Comparison of ENCODE assay signal across 8 mouse cellular contexts in genomic region chr6:126164781-126165180, GRCm38 (mm10). TPM values are rescaled to one million over a fixed set of nuclear protein-coding genes. Genes with fewer than 3 reads are reported as not detected.
DNase-seq lines count a peak whose midpoint lies in the region; ATAC-seq and TF ChIP-seq lines count a peak whose summit lies in the region.

No protein-coding gene starts in this region.

- peak; percentile 78 for DNase-seq in hindbrain, embryonic 10.5 days (ENCODE audit: low spot score)
- no peak for DNase-seq in liver, adult 2 months (ENCODE audit: extremely low read depth, low read depth, low spot score)
- peak; percentile 39 for DNase-seq in stomach, postnatal 0 days (ENCODE audit: low spot score)
- DNase-seq in spleen, postnatal 14 days (ENCODE audit: low spot score in 2 of 2): no peak
- DNase-seq in frontal cortex, postnatal 10 days (ENCODE audit: low spot score in 2 of 2): no peak

- peak overlapping the region; percentile 81 for H3K4me3 ChIP-seq in megakaryocyte, embryonic 14.5 days (replicated peaks)
- H3K4me3 ChIP-seq in embryonic fibroblast, embryonic 13.5 days (ENCODE audit: insufficient read depth, low read length): peak overlapping the region; percentile 34
- H3K4me3 ChIP-seq in hindbrain, embryonic 10.5 days: peak overlapping the region; percentile 57
- peak overlapping the region; percentile 53 for H3K4me3 ChIP-seq in liver, adult 2 months (ENCODE audit: insufficient read depth, low read depth, low read length)
- H3K4me3 ChIP-seq in stomach, postnatal 0 days (ENCODE audit: low read depth, low read length): peak overlapping the region; percentile 46

- peaks cover 11% of the 10 kb centered on the region; the same call in 1 of the 2 replicates for H3K4me1 ChIP-seq in megakaryocyte, embryonic 14.5 days
- H3K4me1 ChIP-seq in embryonic fibroblast, embryonic 13.5 days (ENCODE audit: control insufficient read depth, insufficient read depth, low read length): no peaks in the 10 kb centered on the region; the same call in 1 of the 2 replicates
- H3K4me1 ChIP-seq in hindbrain, embryonic 10.5 days (replicated peaks): peaks cover 61% of the 10 kb centered on the region
- peaks cover 20% of the 10 kb centered on the region for H3K4me1 ChIP-seq in liver, adult 2 months (ENCODE audit: control insufficient read depth, insufficient read depth, low read length)
- H3K4me1 ChIP-seq in stomach, postnatal 0 days (replicated peaks; ENCODE audit: control insufficient read depth, insufficient read depth): no peaks in the 10 kb centered on the region

- H3K9me3 ChIP-seq in megakaryocyte, embryonic 14.5 days: peaks cover 3% of the 10 kb centered on the region; the same call in 1 of the 2 replicates
- no peaks in the 10 kb centered on the region for H3K9me3 ChIP-seq in hindbrain, embryonic 10.5 days
- H3K9me3 ChIP-seq in stomach, postnatal 0 days (ENCODE audit: control insufficient read depth, low read length): no peaks in the 10 kb centered on the region

- no peak for ATAC-seq in megakaryocyte, adult 5-6 weeks (ENCODE audit: poor library complexity, severe bottlenecking)
- ATAC-seq in stomach, postnatal 0 days (ENCODE audit: low FRiP score, low TSS enrichment): peak; percentile 43; the same call in 1 of the 2 replicates

- H3K36me3 ChIP-seq in megakaryocyte, embryonic 14.5 days (replicated peaks; ENCODE audit: low read length): no peaks in the 10 kb centered on the region
- no peaks in the 10 kb centered on the region for H3K36me3 ChIP-seq in hindbrain, embryonic 10.5 days
- H3K36me3 ChIP-seq in liver, adult 2 months (ENCODE audit: control insufficient read depth, insufficient read depth, low read length): no peaks in the 10 kb centered on the region
- H3K36me3 ChIP-seq in stomach, postnatal 0 days (ENCODE audit: control insufficient read depth, insufficient read depth, low read length): no peaks in the 10 kb centered on the region

- H3K4me2 ChIP-seq in stomach, postnatal 0 days (replicated peaks; ENCODE audit: low read depth): peak overlapping the region; percentile 66

- under 1% methylated on average over 27 of the region's 27 CpGs for WGBS in hindbrain, embryonic 10.5 days
- 4% methylated on average over 27 of the region's 27 CpGs for WGBS in liver, adult 2 months
- under 1% methylated on average over 27 of the region's 27 CpGs for WGBS in stomach, postnatal 0 days

- peak overlapping the region; percentile 15 for H3K9ac ChIP-seq in liver, adult 2 months (ENCODE audit: low read depth, low read length)
- peak overlapping the region; percentile 56 for H3K9ac ChIP-seq in stomach, postnatal 0 days (ENCODE audit: low read length)

- TF ChIP-seq EP300 in stomach, postnatal 0 days (optimal IDR thresholded peaks at IDR 0.05): no peak

- H3K27ac ChIP-seq in embryonic fibroblast, embryonic 13.5 days (ENCODE audit: insufficient read depth, low read length): no peak overlapping the region
- peak overlapping the region; percentile 68 for H3K27ac ChIP-seq in hindbrain, embryonic 10.5 days
- H3K27ac ChIP-seq in liver, adult 2 months (replicated peaks; ENCODE audit: insufficient read depth, low read depth, low read length): no peak overlapping the region
- no peak overlapping the region for H3K27ac ChIP-seq in stomach, postnatal 0 days (replicated peaks)

- peaks cover 84% of the 10 kb centered on the region for H3K27me3 ChIP-seq in megakaryocyte, embryonic 14.5 days (replicated peaks)
- H3K27me3 ChIP-seq in hindbrain, embryonic 10.5 days (ENCODE audit: insufficient read depth, poor library complexity, severe bottlenecking): peaks cover 81% of the 10 kb centered on the region
- H3K27me3 ChIP-seq in liver, adult 2 months (ENCODE audit: control insufficient read depth, insufficient read depth, low read length): 0 out of 2 replicates have a peak, but pooled peaks cover 6% of the 10 kb centered on the region
- H3K27me3 ChIP-seq in stomach, postnatal 0 days (ENCODE audit: control insufficient read depth, insufficient read depth, low read length): no peaks in the 10 kb centered on the region

- no peaks in the 10 kb centered on the region for H3K79me2 ChIP-seq in liver, adult 2 months (ENCODE audit: control insufficient read depth, insufficient read depth, low read length)

- 0 out of 2 replicates have a peak, but pooled peaks have one; percentile 37 for TF ChIP-seq POLR2A in embryonic fibroblast, embryonic 13.5 days (IDR thresholded peaks at IDR 0.05; ENCODE audit: low read depth, low read length)
- TF ChIP-seq POLR2A in liver, adult 2 months (IDR thresholded peaks at IDR 0.05; ENCODE audit: extremely low read depth, insufficient read depth, low read length): no peak

- no peak for TF ChIP-seq CTCF in embryonic fibroblast, embryonic 13.5 days (IDR thresholded peaks at IDR 0.05; ENCODE audit: borderline replicate concordance, insufficient read depth, low read length)
- no peak for TF ChIP-seq CTCF in liver, adult 2 months (IDR thresholded peaks at IDR 0.05; ENCODE audit: low read depth, low read length)
- TF ChIP-seq CTCF in stomach, postnatal 0 days (IDR thresholded peaks at IDR 0.05; ENCODE audit: low read depth): no peak

RNA-seq across cellular contexts. Expression of gene Ntf3, which starts 1.9 kb away (rescaled TPM):
- 0.39 TPM in 1 of 2 replicates, not detected in the other for polyA plus RNA-seq in megakaryocyte, embryonic 14.5 days (2012; ENCODE audit: insufficient read depth, low replicate concordance)
- total RNA-seq in megakaryocyte, adult 5-6 weeks (2015): not detected in 2 replicates
- total RNA-seq in megakaryocyte, adult 5-6 weeks (2017): not detected in 2 replicates
- polyA plus RNA-seq in embryonic fibroblast, embryonic 13.5 days (2011; ENCODE audit: insufficient read length, low read depth, missing spikeins): 8.0 and 9.1 TPM in 2 replicates
- 6.0 and 8.5 TPM in 2 replicates for polyA plus RNA-seq in hindbrain, embryonic 10.5 days (2016; fragmentation: Nextera tagmentation; extraction: Ambion mirVana)
- total RNA-seq in liver, adult 2 months (2014; rRNA removed): 1.1 and 1.3 TPM in 2 replicates
- polyA plus RNA-seq in liver, adult 2 months (2012; rRNA removed): 0.33 and 0.57 TPM in 2 replicates
- polyA plus RNA-seq in stomach, postnatal 0 days (2015; fragmentation: Nextera tagmentation; extraction: Ambion mirVana): 7.2 and 8.9 TPM in 2 replicates

Comparison
In these comparisons a context has a peak if more than half of its experiments do, and no peak if none do; other contexts are left out.
1. DNase-seq: peak in hindbrain, embryonic 10.5 days (single experiment) and stomach, postnatal 0 days (single experiment); none in liver, adult 2 months (single experiment), spleen, postnatal 14 days (0 of 2) and frontal cortex, postnatal 10 days (0 of 2).
2. Peak in every context shown above with its lines, with median percentiles within 50 percentile points of each other: H3K4me3 ChIP-seq.